Mouse (Mus musculus): ENCODE data around the gene 6430628N08Rik. TPM values are rescaled to one million over a fixed set of nuclear protein-coding genes. Genes with fewer than 3 reads are reported as not detected.

Gene 6430628N08Rik
- polyA plus RNA-seq, 1 experiment from 2014 or later = 0.21 TPM

Other genes starting within 250 kb of the 6430628N08Rik start
- gene Cyp4b1, start 242.9 kb upstream of the 6430628N08Rik start, polyA plus RNA-seq (2016; fragmentation: Nextera tagmentation; extraction: Ambion mirVana) = not detected in 2 replicates
- 34.4 and 34.8 TPM in 2 replicates for gene Efcab14, start 152.9 kb upstream of the 6430628N08Rik start, polyA plus RNA-seq (2016; fragmentation: Nextera tagmentation; extraction: Ambion mirVana)
- gene Tex38, start 109.6 kb upstream of the 6430628N08Rik start, polyA plus RNA-seq (2016; fragmentation: Nextera tagmentation; extraction: Ambion mirVana) = 0.17 and 0.25 TPM in 2 replicates
- gene Atpaf1, start 105.9 kb upstream of the 6430628N08Rik start, polyA plus RNA-seq (2016; fragmentation: Nextera tagmentation; extraction: Ambion mirVana) = 50.0 and 53.8 TPM in 2 replicates
- 4.4 and 6.7 TPM in 2 replicates for gene Mob3c, start 62.6 kb upstream of the 6430628N08Rik start, polyA plus RNA-seq (2016; fragmentation: Nextera tagmentation; extraction: Ambion mirVana)
- gene Mknk1, start 51.5 kb upstream of the 6430628N08Rik start, polyA plus RNA-seq (2016; fragmentation: Nextera tagmentation; extraction: Ambion mirVana) = 29.7 and 31.2 TPM in 2 replicates
- gene Kncn, start 6.3 kb upstream of the 6430628N08Rik start, polyA plus RNA-seq (2016; fragmentation: Nextera tagmentation; extraction: Ambion mirVana) = 0.07 TPM in 1 of 2 replicates, not detected in the other
- 38.5 and 39.4 TPM in 2 replicates for gene Dmbx1, start 49.3 kb downstream of the 6430628N08Rik start, polyA plus RNA-seq (2016; fragmentation: Nextera tagmentation; extraction: Ambion mirVana)
- 1.4 and 2.7 TPM in 2 replicates for gene Faah, start 127.3 kb downstream of the 6430628N08Rik start, polyA plus RNA-seq (2016; fragmentation: Nextera tagmentation; extraction: Ambion mirVana)
- gene Nsun4, start 163.2 kb downstream of the 6430628N08Rik start, polyA plus RNA-seq (2016; fragmentation: Nextera tagmentation; extraction: Ambion mirVana) = 20.4 and 21.2 TPM in 2 replicates
- 444 and 449 TPM in 2 replicates for gene Uqcrh, start 184.4 kb downstream of the 6430628N08Rik start, polyA plus RNA-seq (2016; fragmentation: Nextera tagmentation; extraction: Ambion mirVana)
- gene Lrrc41, start 184.6 kb downstream of the 6430628N08Rik start, polyA plus RNA-seq (2016; fragmentation: Nextera tagmentation; extraction: Ambion mirVana) = 67.9 and 73.8 TPM in 2 replicates
- 77.4 and 80.9 TPM in 2 replicates for gene Rad54l, start 233.0 kb downstream of the 6430628N08Rik start, polyA plus RNA-seq (2016; fragmentation: Nextera tagmentation; extraction: Ambion mirVana)
- gene Pomgnt1, start 233.2 kb downstream of the 6430628N08Rik start, polyA plus RNA-seq (2016; fragmentation: Nextera tagmentation; extraction: Ambion mirVana) = 55.9 TPM in 2 replicates